Mouse (Mus musculus) layer of hippocampus, adult 2 months (tissue): Measurements from ENCODE around the gene Rbck1. TPM values are rescaled to one million over a fixed set of nuclear protein-coding genes. Genes with fewer than 3 reads are reported as not detected.
"Not testable (repeated sequence)": the region's sequence is repeated elsewhere in the genome, so short reads cannot be mapped to it uniquely, and the experiment has no call there.

Source experiments
- DNase-seq, 2 experiments: peaks; one replicate each; pipeline ENCODE4 v3.0.0; 2022; ENCODE audit warnings: low spot score in 2 of 2
- H3K27ac ChIP-seq: fragments of 200-600 bp; 2 replicates; pipeline ENCODE4 v1.8.1; 2022
- H3K4me3 ChIP-seq: fragments of 200-600 bp; 2 replicates; pipeline ENCODE4 v1.8.1; 2022; ENCODE audit warnings: mild to moderate bottlenecking
- CTCF ChIP-seq: fragments of 200-600 bp; conservative IDR thresholded peaks from 2 replicates; pipeline ENCODE4 v1.8.1; 2022; ENCODE audit warnings: antibody characterized with exemption, mild to moderate bottlenecking, moderate library complexity
- total RNA-seq, 2 experiments: library from RNA; stranded (reverse); gene quantifications; 2 replicates each; pipeline ENCODE4 v1.2.3; 2021

Gene Rbck1
- total RNA-seq, 2 experiments from 2014 or later: 103 to 125 TPM

- no peak for TF ChIP-seq CTCF
- H3K27ac ChIP-seq: no peak overlapping the region
- DNase-seq: no peak
- H3K4me3 ChIP-seq: no peak overlapping the region
Measured at GRCm38 (mm10) chr2:152313926-152314325, 18.5 kb downstream of the Rbck1 start.

- Histone ChIP-seq H3K4me3 (no peak overlapping the region), H3K27ac (no peak overlapping the region)
- no peak for DNase-seq
- no peak for TF ChIP-seq CTCF
Measured at GRCm38 (mm10) chr2:152312996-152313395, 19.5 kb downstream of the Rbck1 start.

GRCm38 (mm10) chr2:152307186-152307585, 25.3 kb downstream of the Rbck1 start:
- no peak for TF ChIP-seq CTCF
- no peak overlapping the region for H3K27ac ChIP-seq
- no peak overlapping the region for H3K4me3 ChIP-seq
- no peak for DNase-seq

- TF ChIP-seq CTCF: no peak
- Histone ChIP-seq H3K4me3 (no peak overlapping the region), H3K27ac (no peak overlapping the region)
- no peak for DNase-seq
Measured at GRCm38 (mm10) chr2:152305480-152305879, 27.0 kb downstream of the Rbck1 start.

GRCm38 (mm10) chr2:152303781-152304180, 28.7 kb downstream of the Rbck1 start:
- no peak for TF ChIP-seq CTCF
- no peak for DNase-seq
- Histone ChIP-seq H3K27ac (no peak overlapping the region), H3K4me3 (no peak overlapping the region)

- DNase-seq: no peak
Measured at GRCm38 (mm10) chr2:152302862-152303261, 29.6 kb downstream of the Rbck1 start.

GRCm38 (mm10) chr2:152294541-152294940, 37.9 kb downstream of the Rbck1 start:
- no peak for TF ChIP-seq CTCF
- no peak for DNase-seq
- H3K27ac ChIP-seq: peak overlapping the region; percentile 93
- peak overlapping the region; percentile 81 for H3K4me3 ChIP-seq

More at GRCm38 (mm10) chr2:152302862-152303261, 29.6 kb downstream of the Rbck1 start:
- H3K27ac ChIP-seq: no peak overlapping the region
- H3K4me3 ChIP-seq: no peak overlapping the region
- no peak for TF ChIP-seq CTCF

GRCm38 (mm10) chr2:152293727-152294475, 38.6 kb downstream of the Rbck1 start, which contains the start of gene Tbc1d20:
Tbc1d20 (plus strand) TSS chr2:152293828.
- DNase-seq: peak; percentile 88
- Histone ChIP-seq H3K27ac (peak within 1 kb of the TSS; percentile 93), H3K4me3 (peak within 1 kb of the TSS; percentile 81)
- no peak for TF ChIP-seq CTCF

- no peak for DNase-seq
- Histone ChIP-seq H3K27ac (peak overlapping the region; percentile 93), H3K4me3 (peak overlapping the region; percentile 81)
- no peak for TF ChIP-seq CTCF
Measured at GRCm38 (mm10) chr2:152293179-152293726, 39.2 kb downstream of the Rbck1 start.

- Histone ChIP-seq H3K27ac (no peak overlapping the region), H3K4me3 (no peak overlapping the region)
- no peak for DNase-seq
- TF ChIP-seq CTCF: no peak
Measured at GRCm38 (mm10) chr2:152292475-152292874, 40.0 kb downstream of the Rbck1 start.

GRCm38 (mm10) chr2:152289623-152290022, 42.8 kb downstream of the Rbck1 start:
- not testable (repeated sequence) for H3K4me3 ChIP-seq, DNase-seq, H3K27ac ChIP-seq

GRCm38 (mm10) chr2:152288046-152288445, 44.4 kb downstream of the Rbck1 start:
- no peak for DNase-seq
- H3K27ac ChIP-seq: no peak overlapping the region
- no peak for TF ChIP-seq CTCF
- no peak overlapping the region for H3K4me3 ChIP-seq

- H3K27ac ChIP-seq: no peak overlapping the region
- no peak for TF ChIP-seq CTCF
- no peak for DNase-seq
- H3K4me3 ChIP-seq: no peak overlapping the region
Measured at GRCm38 (mm10) chr2:152287560-152287959, 44.9 kb downstream of the Rbck1 start.

- no peak overlapping the region for H3K27ac ChIP-seq
- DNase-seq: no peak
- H3K4me3 ChIP-seq: no peak overlapping the region
- no peak for TF ChIP-seq CTCF
Measured at GRCm38 (mm10) chr2:152281407-152281806, 51.0 kb downstream of the Rbck1 start.
